Mouse (Mus musculus) kidney, adult 8-10 months (tissue): Measurements from ENCODE around the gene Tlk2.

Experiments
- DNase-seq, 2 experiments: peaks; one replicate each; pipeline ENCODE4 v3.0.0; 2022

Tlk2 gene

DNA sequence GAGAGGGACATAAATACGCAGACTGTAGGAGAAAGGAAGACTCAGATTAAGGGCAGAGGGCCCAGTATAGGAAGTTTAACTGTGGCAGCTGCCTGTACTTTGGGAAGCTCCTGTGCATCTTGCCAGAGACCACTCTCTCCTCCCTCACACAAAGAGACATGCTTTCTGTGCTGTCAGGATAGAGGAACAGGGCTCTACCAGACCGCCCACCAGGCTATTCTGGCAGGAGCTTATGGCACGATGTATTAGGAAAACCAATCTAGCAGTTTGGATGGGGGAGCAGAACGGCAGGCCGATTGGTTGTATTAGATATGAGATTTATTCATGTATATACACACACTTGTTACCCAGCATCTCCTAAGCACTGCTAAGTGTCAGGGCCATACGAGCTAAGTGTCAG, 139.2 kb downstream of the Tlk2 start:
- DNase-seq: no peak

GRCm38 (mm10) chr11:105321090-105321489, 142.5 kb downstream of the Tlk2 start:
- DNase-seq: no peak

- DNase-seq: no peak
Measured at GRCm38 (mm10) chr11:105323530-105323929, 144.9 kb downstream of the Tlk2 start.

GRCm38 (mm10) chr11:105327101-105327500, 148.5 kb downstream of the Tlk2 start:
- no peak for DNase-seq

DNA sequence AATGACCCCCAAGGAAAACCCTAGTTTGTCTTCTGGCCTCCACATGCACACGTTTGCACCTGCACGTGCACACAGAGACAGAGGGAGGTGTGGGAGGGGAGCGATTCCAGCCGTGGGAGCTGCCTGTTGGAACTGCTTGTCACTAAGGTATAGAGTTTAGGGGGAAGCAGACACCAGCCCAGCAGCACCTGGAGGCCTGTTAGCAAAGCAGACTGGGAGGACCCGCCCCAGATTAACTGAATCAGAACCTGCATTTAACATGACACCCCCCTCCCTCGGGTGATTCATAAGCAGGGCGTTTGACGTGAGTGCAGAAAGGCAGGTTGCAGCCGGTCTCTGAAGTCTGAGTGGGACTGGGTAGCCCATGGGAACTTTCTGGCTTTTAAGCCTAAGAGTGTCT, 151.4 kb downstream of the Tlk2 start:
- DNase-seq: no peak

DNA sequence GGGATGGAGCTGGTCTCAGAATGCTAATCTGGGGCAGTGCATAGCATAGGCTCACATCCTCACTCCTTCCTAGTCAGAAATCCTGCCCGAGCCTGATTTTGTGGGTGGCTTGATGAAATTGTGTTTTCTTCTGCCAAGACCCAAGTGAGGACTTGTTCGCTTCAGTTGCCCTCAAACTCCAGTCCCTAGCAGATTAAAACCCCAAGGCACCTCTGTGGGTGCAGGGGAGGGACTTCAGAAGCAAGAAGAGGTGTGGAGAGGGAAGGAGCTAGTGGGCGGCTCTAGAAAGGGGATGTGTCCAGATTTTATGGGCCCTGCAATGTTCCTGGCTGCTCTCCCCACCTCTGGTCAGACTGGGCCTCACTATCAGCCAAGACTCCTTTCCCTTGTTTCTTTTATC, 152.5 kb downstream of the Tlk2 start:
- DNase-seq: no peak

DNA sequence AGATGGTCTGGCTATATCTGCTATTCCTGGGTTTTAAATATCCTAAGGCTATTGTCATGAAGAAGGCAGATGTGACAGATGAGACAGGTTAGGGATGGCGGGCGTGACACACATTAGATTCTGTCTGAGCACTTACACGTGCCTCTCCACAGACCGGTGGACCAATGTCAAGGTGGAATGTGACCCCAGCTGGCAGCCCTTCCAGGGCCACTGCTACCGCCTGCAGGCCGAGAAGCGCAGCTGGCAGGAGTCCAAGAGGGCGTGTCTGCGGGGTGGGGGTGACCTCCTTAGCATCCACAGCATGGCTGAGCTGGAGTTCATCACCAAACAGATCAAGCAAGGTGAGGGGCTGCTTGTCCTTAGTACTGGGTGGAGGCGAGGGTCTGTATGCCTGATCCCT, 153.1 kb downstream of the Tlk2 start:
- DNase-seq: peak; percentile 66 to 73

GRCm38 (mm10) chr11:105332468-105332867, 153.9 kb downstream of the Tlk2 start:
- peak; percentile 40 to 67 for DNase-seq
